Comparison of ENCODE assay signal across 8 mouse cellular contexts in the genomic region with DNA sequence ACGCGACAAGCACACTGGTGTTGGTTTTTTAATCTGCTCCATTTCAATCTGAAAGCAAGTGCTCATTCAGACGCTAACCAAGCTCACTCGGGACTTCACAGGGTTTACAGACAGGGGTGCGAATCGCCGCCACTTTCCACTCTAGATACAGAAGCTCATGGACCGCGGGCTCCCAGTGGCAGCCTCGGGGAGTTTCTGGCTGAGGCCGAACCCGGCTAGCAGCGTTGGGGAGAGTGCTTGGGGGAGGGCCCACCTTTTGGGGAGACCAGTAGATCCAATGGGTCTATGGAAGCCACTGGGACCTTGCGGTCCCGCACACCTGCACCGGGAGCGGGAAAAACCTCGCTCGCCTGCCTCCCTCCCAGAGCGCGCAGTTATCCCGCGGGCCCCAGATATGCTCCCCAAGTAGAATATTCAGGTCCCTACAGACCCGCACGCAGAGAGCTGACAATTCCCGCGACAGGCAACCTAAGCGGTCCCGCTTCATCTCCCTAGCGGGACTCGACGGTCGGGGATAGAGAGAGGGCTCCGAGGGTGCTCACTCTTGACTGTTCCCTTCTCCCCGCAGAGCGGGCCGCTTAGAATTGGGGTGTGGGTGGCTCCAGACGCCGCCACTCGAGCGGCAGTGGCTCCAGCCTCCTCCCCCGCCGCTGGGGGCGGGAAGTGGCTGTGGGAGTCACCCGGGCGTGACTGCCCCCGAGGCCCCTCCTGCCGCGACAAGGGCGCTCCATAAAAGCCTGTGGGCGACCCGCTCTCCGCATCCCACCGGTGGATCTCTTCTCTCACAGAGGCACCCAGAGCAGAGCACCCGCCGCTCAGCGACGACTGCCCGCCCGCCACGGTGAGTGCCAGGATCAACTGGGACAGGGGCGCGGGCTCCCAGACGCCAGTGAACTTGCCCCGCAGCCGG. TPM values are rescaled to one million over a fixed set of nuclear protein-coding genes. Genes with fewer than 3 reads are reported as not detected.
DNase-seq lines count a peak whose midpoint lies in the region; ATAC-seq lines count a peak whose summit lies in the region.

A gene (plus strand): TSS at position 750 of the 910 bp plus-strand sequence.

- intact Hi-C loops in heart, postnatal 14 days (cut with DNase I) = no loop called here

- peak within 1 kb of the TSS; percentile 24 for H3K4me2 ChIP-seq in liver, embryonic 16.5 days (ENCODE audit: low read depth, low read length)

- no peaks in the 10 kb centered on the region for H3K36me3 ChIP-seq in liver, embryonic 16.5 days (ENCODE audit: control insufficient read depth, insufficient read depth)

- WGBS in liver, embryonic 16.5 days (ENCODE audit: insufficient replicate concordance) = 1% methylated on average over 64 of the region's 66 CpGs

- H3K9ac ChIP-seq in liver, embryonic 16.5 days (ENCODE audit: low read depth, low read length) = no peak within 1 kb of the TSS

- H3K4me1 ChIP-seq in liver, embryonic 16.5 days (ENCODE audit: control insufficient read depth, low read depth, low read length) = no peaks in the 10 kb centered on the region

- peaks cover 37% of the 10 kb centered on the region for H3K27me3 ChIP-seq in liver, embryonic 16.5 days (ENCODE audit: control insufficient read depth, insufficient read depth, low read depth, low read length)

- H3K9me3 ChIP-seq in liver, embryonic 16.5 days (replicated peaks; ENCODE audit: control insufficient read depth, low read length) = no peaks in the 10 kb centered on the region

- H3K27ac ChIP-seq in liver, embryonic 16.5 days (ENCODE audit: low read length) = no peak within 1 kb of the TSS

- peak within 1 kb of the TSS; percentile 38 for H3K4me3 ChIP-seq in liver, embryonic 16.5 days (ENCODE audit: low read depth, low read length)

- no peak for ATAC-seq in liver, embryonic 16.5 days (ENCODE audit: low read depth)

- peak; percentile 16 for DNase-seq in urinary bladder, postnatal 14 days (ENCODE audit: low spot score)
- no peak for DNase-seq in urinary bladder, postnatal 10 days (ENCODE audit: low spot score)
- peak; percentile 51 for DNase-seq in embryo, embryonic 9.5 days (ENCODE audit: extremely low spot score)
- DNase-seq in heart, postnatal 14 days = peak; percentile 25
- DNase-seq in kidney, postnatal 36 days = peak; percentile 23 to 59
- DNase-seq in ovary, postnatal 36 days (ENCODE audit: low spot score) = peak; percentile 30
- no peak for DNase-seq in yolk sac, embryonic 10.5 days (ENCODE audit: low spot score)

RNA-seq across cellular contexts. Expression of the gene that starts here (rescaled TPM):
- total RNA-seq in heart, postnatal 14 days (2021) = not detected
- polyA plus RNA-seq in liver, embryonic 16.5 days (2015; fragmentation: Nextera tagmentation; extraction: Ambion mirVana) = 0.44 TPM in 1 of 2 replicates, not detected in the other

Comparison
In these comparisons a context has a peak if more than half of its experiments do, and no peak if none do; other contexts are left out.
1. DNase-seq: peak in urinary bladder, postnatal 14 days (single experiment), embryo, embryonic 9.5 days (single experiment), kidney, postnatal 36 days (2 of 2) and ovary, postnatal 36 days (single experiment); none in urinary bladder, postnatal 10 days (single experiment) and yolk sac, embryonic 10.5 days (single experiment).
2. Peak in DNase-seq in heart, postnatal 14 days; RNA of the gene not detected or under 1 TPM.